Mouse (Mus musculus) stomach, embryonic 14.5 days (tissue): ENCODE results near the gene Atg9a. TPM values are rescaled to one million over a fixed set of nuclear protein-coding genes. Genes with fewer than 3 reads are reported as not detected.

Source experiments
- ATAC-seq: fragments of 200-750 bp; cut with Nextera tagmentation; 2 replicates; pipeline ENCODE4 v1.8.0; 2017; ENCODE audit warnings: low read depth, moderate TSS enrichment; ENCODE audit not compliant: insufficient number of reproducible peaks, insufficient read depth, low FRiP score
- H3K27ac ChIP-seq: fragments of 300-500 bp; sonication (generic); 2 replicates; pipeline ENCODE4 v1.5.1; 2014; ENCODE audit warnings: mild to moderate bottlenecking, low read length, moderate library complexity, mixed read lengths
- H3K27me3 ChIP-seq: fragments of 300-500 bp; sonication (generic); 2 replicates; pipeline ENCODE4 v1.6.1; 2014; ENCODE audit warnings: low read length, control low read depth, mixed read lengths; ENCODE audit not compliant: control insufficient read depth, insufficient read depth
- H3K36me3 ChIP-seq: fragments of 300-500 bp; sonication (generic); 2 replicates; pipeline ENCODE4 v1.6.1; 2014; ENCODE audit warnings: mild to moderate bottlenecking, control low read depth, low read length, moderate library complexity, mixed read lengths; ENCODE audit not compliant: control insufficient read depth, insufficient read depth
- H3K4me1 ChIP-seq: fragments of 300-500 bp; sonication (generic); 2 replicates; pipeline ENCODE4 v1.6.1; 2014; ENCODE audit warnings: low read length, control low read depth, mixed read lengths; ENCODE audit not compliant: control insufficient read depth, insufficient read depth
- H3K4me2 ChIP-seq: fragments of 300-500 bp; sonication (generic); replicated peaks from 2 replicates; pipeline ENCODE4 v1.6.1; 2014; ENCODE audit warnings: low read depth, low read length, control low read depth
- H3K4me3 ChIP-seq: fragments of 300-500 bp; sonication (generic); 2 replicates; pipeline ENCODE4 v1.5.1; 2014; ENCODE audit warnings: low read depth, low read length, control low read depth
- H3K9ac ChIP-seq: fragments of 300-500 bp; sonication (generic); replicated peaks from 2 replicates; pipeline ENCODE4 v1.6.1; 2014; ENCODE audit warnings: low read depth, mild to moderate bottlenecking, control low read depth, low read length, moderate library complexity, mixed read lengths
- H3K9me3 ChIP-seq: fragments of 300-500 bp; sonication (generic); 2 replicates; pipeline ENCODE4 v1.6.1; 2016; ENCODE audit warnings: low read depth, low read length, control low read depth; ENCODE audit not compliant: control insufficient read depth
- WGBS: fragments of 180-500 bp; shearing (Covaris S2); extraction: QIAGEN DNeasy Blood & Tissue Kit; methylation state at CpG from one replicate; pipeline ENCODE4 v1.1.7; 2014; 5-methylcytosine and 5-hydroxymethylcytosine counted together
- polyA plus RNA-seq: library from polyadenylated mRNA; unstranded; fragments of >200 nt; fragmentation: Nextera tagmentation; extraction: Ambion mirVana; gene quantifications from 2 replicates; pipeline ENCODE4 v1.2.1, GENCODE M21; 2014

Gene Atg9a
- polyA plus RNA-seq, 1 experiment from 2014 or later = 23.2 TPM

- no peak overlapping the region for H3K27ac ChIP-seq
- no peak for ATAC-seq
- no peak overlapping the region for H3K4me2 ChIP-seq
- H3K4me1 ChIP-seq = peaks cover 14% of the 10 kb centered on the region; the same call in 1 of the 2 replicates
- no peaks in the 10 kb centered on the region for H3K27me3 ChIP-seq
- H3K36me3 ChIP-seq = peaks cover 37% of the 10 kb centered on the region
- H3K9me3 ChIP-seq = no peaks in the 10 kb centered on the region
- H3K4me3 ChIP-seq = no peak overlapping the region
- H3K9ac ChIP-seq = no peak overlapping the region
- WGBS = 94% methylated on average over 3 of the region's 3 CpGs
Measured at GRCm38 (mm10) chr1:75145589-75145988, 46.4 kb downstream of the Atg9a start.

GRCm38 (mm10) chr1:75142301-75143261 lies 49.4 kb downstream of the Atg9a start, which contains the start of the genes Cnppd1 and Retreg2:
Gene Cnppd1 (minus strand): TSS chr1:75142711.
Gene Retreg2 (plus strand): TSS chr1:75142778.
- H3K27me3 ChIP-seq = no peaks in the 10 kb centered on the region
- peak; percentile 86 for ATAC-seq
- H3K27ac ChIP-seq = peak within 1 kb of the TSS; percentile 94
- H3K4me2 ChIP-seq = peak within 1 kb of the TSS; percentile 80
- H3K4me1 ChIP-seq = peaks cover 16% of the 10 kb centered on the region; the same call in 1 of the 2 replicates
- peaks cover 50% of the 10 kb centered on the region for H3K36me3 ChIP-seq
- H3K4me3 ChIP-seq = peak within 1 kb of the TSS; percentile 61
- under 1% methylated on average over 90 of the region's 91 CpGs for WGBS
- H3K9ac ChIP-seq = peak within 1 kb of the TSS; percentile 67
- no peaks in the 10 kb centered on the region for H3K9me3 ChIP-seq

DNA sequence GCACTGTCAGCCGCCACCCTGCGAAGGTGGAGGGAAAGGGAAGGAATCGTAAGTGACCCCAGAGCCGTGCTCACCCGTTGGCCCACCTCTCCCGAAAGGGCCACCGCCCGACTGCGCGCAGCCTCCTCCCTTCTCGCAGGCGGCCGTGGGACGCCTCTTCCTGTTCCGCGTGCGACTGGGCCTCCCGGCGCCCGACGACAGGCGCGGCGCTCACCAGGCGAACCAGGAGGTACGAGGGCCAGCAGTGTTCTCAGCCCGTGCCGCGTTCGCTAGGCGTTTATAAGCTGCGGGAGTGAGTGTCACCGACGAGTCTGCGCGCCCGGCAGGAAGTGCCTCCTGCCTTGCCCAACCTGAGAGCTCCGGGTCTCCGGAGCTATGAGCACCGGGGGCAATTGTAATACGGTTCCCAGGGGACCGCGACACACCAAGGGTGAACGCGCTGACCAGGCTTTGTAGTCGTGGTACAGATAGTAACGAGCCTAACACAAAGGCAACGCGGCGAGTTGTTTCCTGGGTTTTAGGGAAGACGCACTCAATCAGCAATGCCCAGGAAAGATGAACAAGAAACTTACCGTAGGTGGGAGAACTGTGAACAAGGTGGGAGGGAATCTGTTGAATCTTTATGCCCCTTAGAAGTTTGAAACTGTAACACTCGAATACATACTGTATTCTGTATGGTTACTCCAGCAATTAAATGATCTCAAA lies 50.4 kb downstream of the Atg9a start:
- ATAC-seq = peak; percentile 46; the same call in 1 of the 2 replicates
- H3K9me3 ChIP-seq = no peaks in the 10 kb centered on the region
- peak overlapping the region; percentile 94 for H3K27ac ChIP-seq
- H3K27me3 ChIP-seq = no peaks in the 10 kb centered on the region
- peaks cover 16% of the 10 kb centered on the region; the same call in 1 of the 2 replicates for H3K4me1 ChIP-seq
- H3K4me3 ChIP-seq = peak overlapping the region; percentile 61
- peak overlapping the region; percentile 80 for H3K4me2 ChIP-seq
- peaks cover 49% of the 10 kb centered on the region for H3K36me3 ChIP-seq
- under 1% methylated on average over 53 of the region's 53 CpGs for WGBS
- H3K9ac ChIP-seq = peak overlapping the region; percentile 67

- Histone ChIP-seq H3K27ac (no peak overlapping the region; the same call in 1 of the 2 replicates), H3K4me1 (peaks cover 16% of the 10 kb centered on the region; the same call in 1 of the 2 replicates), H3K9me3 (no peaks in the 10 kb centered on the region), H3K9ac (peak overlapping the region; percentile 67), H3K4me3 (peak overlapping the region; percentile 61), H3K36me3 (peaks cover 50% of the 10 kb centered on the region), H3K27me3 (no peaks in the 10 kb centered on the region), H3K4me2 (peak overlapping the region; percentile 80)
- 66% methylated on average over 4 of the region's 4 CpGs for WGBS
- ATAC-seq = no peak
Measured at GRCm38 (mm10) chr1:75140601-75141190, 51.3 kb downstream of the Atg9a start.

DNA sequence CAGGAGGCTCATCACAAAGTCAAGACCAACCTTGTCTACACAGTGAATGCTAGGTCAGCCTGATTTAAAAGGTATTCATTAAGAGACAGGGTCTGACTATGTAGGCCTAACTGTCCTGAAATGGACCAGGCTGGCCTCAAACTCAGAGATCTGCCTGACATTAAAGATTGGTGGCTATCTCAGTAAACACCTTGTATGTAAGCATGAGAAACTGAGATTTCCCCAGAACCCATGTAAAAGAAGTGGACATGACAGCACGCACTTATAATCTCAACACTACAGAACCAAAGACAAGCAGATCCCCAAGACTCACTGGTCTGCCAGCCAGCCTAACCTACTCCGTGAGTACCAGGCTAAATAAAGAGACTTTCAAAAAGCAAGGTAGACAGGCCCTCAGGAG lies 53.5 kb downstream of the Atg9a start:
- Histone ChIP-seq H3K9ac (no peak overlapping the region), H3K27ac (no peak overlapping the region), H3K36me3 (peaks cover 34% of the 10 kb centered on the region), H3K4me3 (no peak overlapping the region), H3K4me2 (no peak overlapping the region), H3K4me1 (peaks cover 8% of the 10 kb centered on the region; the same call in 1 of the 2 replicates), H3K27me3 (no peaks in the 10 kb centered on the region), H3K9me3 (no peaks in the 10 kb centered on the region)
- WGBS = 95% methylated on average over 2 of the region's 2 CpGs
- ATAC-seq = no peak

DNA sequence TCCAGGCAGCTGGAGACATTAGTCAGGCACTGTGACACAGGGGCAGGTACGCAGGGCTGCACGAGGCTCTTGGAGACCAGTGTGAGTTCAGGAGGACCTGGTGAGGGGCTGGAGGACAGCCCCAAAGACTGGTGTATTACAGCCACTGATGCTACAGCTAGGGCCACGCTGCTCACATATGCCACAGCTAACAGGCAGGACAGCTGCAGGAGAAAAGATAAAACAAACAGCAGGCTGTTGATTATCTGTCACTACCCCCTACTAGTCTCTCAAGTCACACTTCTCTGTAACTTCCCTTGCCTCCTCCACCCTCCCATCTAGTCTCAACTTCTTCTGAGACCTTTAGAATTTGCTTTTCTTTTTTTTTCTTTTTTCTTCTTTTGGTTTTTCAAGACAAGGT lies 55.3 kb downstream of the Atg9a start:
- ATAC-seq = peak; percentile 28; the same call in 1 of the 2 replicates
- 39% methylated on average over 3 of the region's 3 CpGs for WGBS

DNA sequence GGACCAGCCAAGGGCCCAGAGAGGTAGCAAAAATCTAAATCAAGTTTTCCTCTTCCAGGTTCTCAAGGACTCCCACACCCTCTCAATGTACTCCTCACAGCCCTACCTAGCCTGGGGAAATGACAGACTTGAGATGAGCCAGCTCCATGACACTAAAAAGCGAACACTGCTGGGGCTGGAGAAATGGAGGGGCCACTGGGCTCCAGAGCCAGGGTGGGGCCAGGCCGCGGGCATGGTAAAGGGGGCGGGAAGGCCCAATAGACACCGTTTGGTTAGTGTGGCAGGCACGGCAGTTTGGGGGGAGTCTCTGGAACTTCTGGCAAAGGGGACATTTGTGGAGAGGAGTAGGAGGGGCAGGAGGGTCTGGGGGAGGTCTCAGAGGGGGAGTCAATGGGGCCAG lies 55.7 kb downstream of the Atg9a start:
- no peak for ATAC-seq
- Histone ChIP-seq H3K4me3 (no peak overlapping the region), H3K4me2 (no peak overlapping the region), H3K9me3 (no peaks in the 10 kb centered on the region), H3K4me1 (peaks cover 6% of the 10 kb centered on the region; the same call in 1 of the 2 replicates), H3K9ac (no peak overlapping the region), H3K27me3 (no peaks in the 10 kb centered on the region), H3K27ac (no peak overlapping the region), H3K36me3 (peaks cover 34% of the 10 kb centered on the region)
- WGBS = 60% methylated on average over 6 of the region's 6 CpGs

More for the DNA sequence above, 55.3 kb downstream of the Atg9a start:
- Histone ChIP-seq H3K4me3 (no peak overlapping the region), H3K9me3 (no peaks in the 10 kb centered on the region), H3K4me1 (peaks cover 6% of the 10 kb centered on the region; the same call in 1 of the 2 replicates), H3K36me3 (peaks cover 34% of the 10 kb centered on the region), H3K9ac (no peak overlapping the region), H3K27me3 (no peaks in the 10 kb centered on the region), H3K27ac (no peak overlapping the region), H3K4me2 (no peak overlapping the region)
